Mouse (Mus musculus): ENCODE results near the gene Tuba1c.
A peak's percentile ranks its signal among the peaks of the same experiment; 100 is the strongest.
"Not testable (repeated sequence)": the region's sequence is repeated elsewhere in the genome, so short reads cannot be mapped to it uniquely, and the experiment has no call there.

Gene Tuba1c

GRCm38 (mm10) chr15:99032041-99032725 is 2.5 kb downstream of the Tuba1c start:
- no peak for DNase-seq

DNA sequence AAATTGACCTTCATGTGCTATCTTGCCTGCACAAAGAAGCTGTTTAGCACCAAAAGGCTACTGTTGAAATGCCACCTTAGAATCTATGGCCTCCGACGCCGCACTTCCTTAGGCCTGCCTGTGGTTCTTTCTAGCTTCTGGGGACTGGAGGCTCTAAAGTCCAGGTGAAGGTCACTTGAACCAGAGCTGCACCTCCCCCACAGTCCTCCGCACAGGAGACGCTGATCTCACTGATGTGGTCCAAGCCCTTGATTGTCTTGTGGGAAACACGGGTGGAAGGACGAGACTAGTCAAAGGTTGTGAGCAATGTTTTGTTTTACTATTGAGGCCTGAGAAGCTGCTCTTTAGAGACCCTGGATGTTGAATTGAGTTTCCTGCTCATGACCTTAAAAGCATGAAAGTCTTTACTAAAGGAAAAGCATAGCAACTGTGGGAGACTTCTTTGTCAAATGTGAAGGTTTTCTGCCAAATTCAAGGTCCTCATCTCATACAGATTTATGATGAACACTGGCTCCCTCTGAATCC is 3.1 kb downstream of the Tuba1c start:
- DNase-seq: no peak

DNA sequence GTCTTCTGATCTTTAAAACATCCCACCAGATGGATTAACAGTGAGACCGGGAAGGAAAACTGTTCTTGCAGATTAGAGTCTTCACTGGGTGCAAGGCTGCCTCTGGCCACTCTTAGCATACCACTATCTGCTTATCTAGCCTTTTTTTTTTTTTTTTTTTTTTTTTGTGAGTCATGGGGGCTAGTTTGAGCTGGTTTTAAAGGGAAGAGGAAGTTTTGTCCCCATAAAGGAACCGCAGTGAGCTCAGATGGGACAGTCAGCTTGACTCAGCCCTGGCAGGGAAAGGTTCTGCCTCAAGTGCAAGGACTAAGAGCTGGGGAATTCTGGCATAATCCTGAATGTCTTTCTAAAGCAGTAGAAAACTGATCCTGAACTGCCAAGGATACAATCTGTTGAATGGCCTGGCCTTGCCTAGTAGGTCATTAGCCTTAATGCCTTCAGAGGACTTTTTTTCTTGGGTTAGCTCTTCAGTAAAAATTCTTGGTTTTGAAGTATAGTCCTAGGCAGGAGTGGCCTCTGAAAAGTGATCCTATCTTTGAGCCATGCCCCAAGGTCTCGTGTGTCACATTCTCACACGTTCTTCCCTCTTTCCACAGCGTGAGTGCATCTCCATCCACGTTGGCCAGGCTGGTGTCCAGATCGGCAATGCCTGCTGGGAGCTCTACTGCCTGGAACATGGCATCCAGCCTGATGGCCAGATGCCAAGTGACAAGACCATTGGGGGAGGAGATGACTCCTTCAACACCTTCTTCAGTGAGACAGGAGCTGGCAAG is 4.0 kb downstream of the Tuba1c start:
- no peak for DNase-seq

DNA sequence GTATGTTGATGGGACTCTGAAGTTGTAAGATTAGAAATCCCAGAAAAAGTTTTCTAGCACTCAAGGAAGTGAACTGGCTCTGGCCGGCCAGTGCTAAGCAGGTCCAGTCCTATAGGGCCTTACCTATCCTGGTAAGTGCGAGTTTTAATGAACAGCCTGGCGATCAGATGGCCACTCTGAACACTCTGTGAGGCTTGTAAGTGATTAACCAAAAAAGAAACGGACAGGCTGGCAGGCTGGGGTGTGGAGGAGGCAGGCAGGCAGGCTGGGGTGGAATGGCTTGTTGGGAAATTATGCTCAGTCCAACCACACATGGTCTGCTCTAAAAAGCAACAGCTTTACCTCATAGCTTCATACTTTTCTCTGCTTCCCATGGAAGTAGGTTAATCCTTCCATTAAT is 5.7 kb downstream of the Tuba1c start:
- no peak for DNase-seq

DNA sequence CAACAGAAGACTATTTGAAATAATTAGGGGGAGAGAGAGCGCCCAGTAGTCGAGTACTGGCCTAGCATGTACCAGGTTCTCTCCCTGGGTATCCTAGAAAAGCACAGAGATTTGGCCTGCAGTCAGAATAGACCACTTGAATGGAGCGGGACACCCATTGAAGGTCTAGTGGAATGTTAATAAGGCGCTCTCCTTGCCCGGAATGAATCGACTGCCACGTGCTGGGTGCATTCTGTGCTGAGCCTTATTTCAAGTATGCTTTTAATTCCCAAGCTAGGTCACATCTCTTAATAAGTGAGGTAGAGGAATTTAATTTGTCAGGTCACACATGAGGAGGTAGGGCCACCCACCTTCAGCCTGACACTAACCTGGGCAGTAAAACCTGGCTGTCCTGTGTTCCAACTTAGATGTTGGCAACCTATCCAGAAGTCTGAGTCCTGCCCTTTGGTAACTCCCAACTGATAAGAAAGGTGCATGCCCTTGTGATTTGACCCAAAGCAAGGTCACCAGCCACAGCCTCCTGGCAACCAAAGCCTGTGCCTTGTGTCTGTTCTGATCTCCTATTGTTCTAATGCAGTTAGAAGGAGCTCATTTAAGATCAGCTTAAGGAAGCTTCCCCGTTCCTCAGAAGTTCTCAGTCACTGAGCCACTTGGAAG is 6.7 kb downstream of the Tuba1c start:
- no peak for DNase-seq

DNA sequence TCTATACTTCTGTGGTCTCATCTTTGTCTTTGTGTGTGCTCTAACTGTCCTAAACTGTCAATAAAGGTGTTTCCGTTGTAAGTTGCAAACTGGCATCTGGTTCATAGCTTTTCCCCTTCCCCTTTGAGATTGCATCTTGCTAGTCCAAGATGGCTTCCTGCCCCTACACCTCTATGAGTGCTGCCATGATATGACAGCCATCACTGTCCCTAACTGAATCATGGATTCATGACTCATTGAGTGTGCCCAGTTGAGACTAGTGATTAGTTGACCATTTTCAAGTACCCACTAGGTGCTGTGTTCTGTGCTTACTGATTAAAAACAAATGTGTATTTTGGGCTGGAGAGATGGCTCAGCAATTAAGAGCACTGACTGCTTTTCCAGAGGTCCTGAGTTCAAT is 8.3 kb downstream of the Tuba1c start:
- no peak for DNase-seq

DNA sequence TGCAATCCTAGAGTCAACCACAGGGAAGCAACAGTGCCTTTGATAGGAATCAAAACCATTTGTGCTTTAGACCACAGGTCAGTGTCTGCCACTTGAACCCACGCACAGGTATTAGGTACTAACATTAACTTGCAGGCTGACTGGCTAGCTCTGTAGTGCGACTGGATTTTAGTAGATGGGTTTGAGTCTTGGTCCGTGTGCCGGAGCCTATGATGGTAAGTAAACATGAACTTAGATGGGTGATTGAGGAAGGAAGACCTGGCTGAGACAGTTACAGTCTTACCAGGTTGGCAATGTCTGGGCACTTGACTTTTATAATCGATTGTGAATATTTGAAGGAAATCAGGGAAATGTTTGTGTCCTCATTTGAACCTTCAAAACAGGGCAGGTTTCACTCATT is 9.1 kb downstream of the Tuba1c start:
- DNase-seq: no peak

- no peak for DNase-seq
Observed at GRCm38 (mm10) chr15:99039306-99039705, 9.6 kb downstream of the Tuba1c start.

GRCm38 (mm10) chr15:99039996-99040919 is 10.6 kb downstream of the Tuba1c start:
- DNase-seq: no peak

- no peak for DNase-seq
Observed at GRCm38 (mm10) chr15:99040920-99041856, 11.5 kb downstream of the Tuba1c start.

DNA sequence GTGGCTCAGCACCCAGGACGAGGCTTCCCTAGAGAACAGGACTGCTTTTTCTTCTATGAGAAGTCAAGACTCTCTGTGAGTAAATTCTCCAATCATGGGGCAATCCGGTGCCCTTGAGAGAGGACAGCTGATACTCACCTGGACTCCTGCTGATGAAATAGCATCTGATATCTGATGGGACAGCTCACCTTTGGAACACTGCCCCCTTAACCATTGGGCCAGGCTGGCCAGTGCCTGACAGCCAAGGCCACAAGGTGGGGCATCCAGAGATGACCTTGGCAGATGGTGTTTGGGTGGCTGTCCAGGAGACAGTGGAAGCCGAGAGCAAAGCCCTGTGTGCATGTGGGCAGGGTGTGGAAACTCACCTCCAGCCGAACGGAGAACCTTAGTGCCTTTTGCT is 12.6 kb downstream of the Tuba1c start:
- DNase-seq: no peak

GRCm38 (mm10) chr15:99044854-99045253 is 15.2 kb downstream of the Tuba1c start:
- DNase-seq: no peak

DNA sequence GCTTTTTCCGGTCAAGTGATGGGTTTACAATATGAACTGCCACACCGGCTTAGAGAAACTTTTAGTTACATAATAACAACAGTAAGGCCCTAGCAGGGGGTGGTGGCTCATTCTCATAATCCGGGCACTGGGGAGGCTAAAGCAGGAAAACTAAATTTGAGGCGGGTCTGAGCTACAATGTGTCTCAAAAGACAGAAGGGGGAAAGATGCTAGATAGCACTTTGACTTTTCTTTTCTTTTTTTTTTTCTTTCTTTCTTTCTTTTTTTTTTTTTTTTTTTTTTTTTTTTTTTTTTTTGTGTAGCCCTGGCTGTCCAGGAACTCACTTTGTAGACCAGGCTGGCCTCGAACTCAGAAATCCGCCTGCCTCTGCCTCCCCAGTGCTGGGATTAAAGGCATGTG is 16.0 kb downstream of the Tuba1c start:
- DNase-seq: not testable (repeated sequence)

DNA sequence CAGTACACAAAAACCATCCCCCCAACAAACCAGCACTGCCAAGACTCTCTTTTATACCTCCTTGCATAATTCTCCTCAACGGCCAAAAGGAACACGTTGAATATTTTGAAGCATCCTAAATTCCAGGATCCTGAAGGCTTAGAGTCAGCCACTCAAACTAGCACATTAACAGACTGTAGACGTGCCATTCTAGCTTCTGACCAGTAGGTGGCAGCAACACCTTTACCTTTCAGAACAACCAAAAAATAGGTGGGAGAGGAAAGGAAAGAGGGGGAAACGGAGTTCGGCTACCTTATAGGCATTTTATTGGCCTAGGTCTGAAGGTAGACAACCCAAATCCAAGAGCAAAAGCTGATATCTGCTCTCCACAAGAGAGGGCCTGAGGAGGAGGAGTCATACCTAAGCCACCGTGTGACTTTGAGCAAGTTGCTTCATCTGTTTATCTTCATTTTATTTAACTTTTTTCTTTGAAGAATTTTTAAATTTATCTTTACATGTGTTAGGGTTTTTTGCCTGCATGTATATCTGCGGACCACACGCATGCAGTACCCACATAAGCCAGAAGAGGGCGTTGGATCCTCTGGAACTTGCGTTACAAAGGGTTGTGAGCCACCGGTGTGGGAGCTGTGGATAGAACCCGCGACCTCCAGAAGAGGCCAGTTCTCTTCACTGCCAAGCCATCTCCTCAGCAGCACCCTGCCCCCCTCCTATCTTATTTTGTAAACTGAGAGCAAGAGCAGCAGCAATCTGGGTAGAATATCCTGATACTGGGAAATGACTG is 20.0 kb downstream of the Tuba1c start:
- peak; percentile 86 for DNase-seq

DNA sequence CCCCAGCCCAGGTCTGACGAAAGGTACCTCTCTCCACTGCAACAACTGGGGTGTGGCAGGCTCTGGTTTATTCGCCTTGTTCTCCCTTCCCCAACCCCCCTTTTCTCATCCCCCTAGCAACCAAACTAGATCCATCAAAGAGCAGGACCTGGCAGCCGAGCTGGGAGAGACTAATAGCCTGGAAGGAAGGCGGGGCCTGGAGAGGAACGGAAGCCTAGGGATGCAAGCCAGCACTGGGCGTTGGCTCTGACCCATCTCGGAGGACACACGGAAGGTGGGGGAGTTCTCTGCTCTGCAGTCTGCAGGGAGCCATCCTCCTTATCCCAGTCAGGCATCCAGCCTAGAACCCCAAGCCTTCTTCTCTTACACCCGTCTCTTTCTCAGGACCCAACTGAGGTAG is 23.7 kb downstream of the Tuba1c start:
- peak; percentile 45 for DNase-seq

- no peak for DNase-seq
Observed at GRCm38 (mm10) chr15:99055040-99055439, 25.3 kb downstream of the Tuba1c start, which contains the start of gene Prph. Prph (plus strand) TSS chr15:99055174.

DNA sequence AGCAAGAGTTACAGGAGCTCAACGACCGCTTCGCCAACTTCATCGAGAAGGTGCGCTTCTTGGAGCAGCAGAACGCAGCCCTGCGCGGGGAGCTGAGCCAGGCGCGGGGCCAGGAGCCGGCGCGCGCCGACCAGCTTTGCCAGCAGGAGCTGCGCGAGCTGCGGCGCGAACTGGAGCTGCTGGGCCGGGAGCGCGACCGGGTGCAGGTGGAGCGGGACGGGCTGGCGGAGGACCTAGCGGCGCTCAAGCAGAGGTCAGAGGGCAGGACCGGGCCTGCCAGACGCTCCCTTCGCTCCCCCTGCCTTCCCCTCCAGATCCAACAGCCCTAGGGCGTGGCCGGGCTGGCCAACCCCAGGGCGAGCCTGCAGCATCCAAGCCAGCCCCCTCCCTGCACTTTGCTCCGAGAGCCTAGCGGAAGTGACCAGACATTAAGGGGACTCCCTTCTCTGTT is 25.8 kb downstream of the Tuba1c start:
- peak; percentile 65 for DNase-seq

- peak; percentile 50 for DNase-seq
Observed at GRCm38 (mm10) chr15:99056332-99056731, 26.6 kb downstream of the Tuba1c start.

GRCm38 (mm10) chr15:99065557-99066165 is 36.0 kb downstream of the Tuba1c start:
- DNase-seq: no peak

DNA sequence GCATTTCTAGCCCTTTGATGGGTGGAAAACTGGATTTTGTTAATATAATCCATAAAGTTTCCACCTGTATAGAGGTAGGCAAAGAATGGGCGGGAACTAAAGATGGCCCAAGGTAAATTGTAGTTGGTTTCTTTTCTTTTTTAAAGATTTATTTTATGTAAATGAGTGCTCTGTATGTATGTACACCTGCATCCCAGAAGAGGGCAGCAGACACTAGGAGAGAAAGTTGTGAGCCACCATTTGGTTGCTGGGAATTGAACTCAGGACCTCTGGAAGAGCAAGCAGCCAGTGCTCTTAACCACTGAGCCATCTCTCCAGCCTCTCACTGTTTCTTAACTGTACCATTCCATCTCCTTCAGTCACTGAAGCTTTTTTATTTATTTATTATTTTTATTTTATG is 42.3 kb downstream of the Tuba1c start:
- DNase-seq: no peak
